Mouse (Mus musculus) megakaryocyte, embryonic 14.5 days (primary cell): ENCODE data around the gene Kpnb1. TPM values are rescaled to one million over a fixed set of nuclear protein-coding genes. Genes with fewer than 3 reads are reported as not detected.
A peak's percentile ranks its signal among the peaks of the same experiment; 100 is the strongest.
"Not testable (repeated sequence)": the region's sequence is repeated elsewhere in the genome, so short reads cannot be mapped to it uniquely, and the experiment has no call there.

Source experiments
- H3K27me3 ChIP-seq: replicated peaks from 2 replicates; pipeline ENCODE3; 2012; ENCODE audit warnings: inconsistent platforms
- H3K36me3 ChIP-seq: replicated peaks from 2 replicates; pipeline ENCODE3; 2012; ENCODE audit warnings: low read length, inconsistent platforms, mixed read lengths
- H3K4me1 ChIP-seq: 2 replicates; pipeline ENCODE4 v1.6.1; 2012; ENCODE audit warnings: inconsistent platforms
- H3K4me3 ChIP-seq: replicated peaks from 2 replicates; pipeline ENCODE3; 2012; ENCODE audit warnings: moderate library complexity, mild to moderate bottlenecking, inconsistent platforms
- H3K9me3 ChIP-seq: 2 replicates; pipeline ENCODE4 v1.6.1; 2012; ENCODE audit warnings: inconsistent platforms
- FLI1 ChIP-seq: IDR thresholded peaks from 2 replicates; pipeline ENCODE4 v1.6.1; 2012; ENCODE audit warnings: low read length, inconsistent platforms, mixed read lengths
- GATA1 ChIP-seq: IDR thresholded peaks from 3 replicates; pipeline ENCODE4 v1.6.1; 2012; ENCODE audit warnings: mixed read lengths, low read length, inconsistent platforms, borderline replicate concordance
- polyA plus RNA-seq: library from polyadenylated mRNA; stranded (reverse); fragments of >175 nt; gene quantifications from 2 replicates; pipeline ENCODE4 v1.2.3, GENCODE M21; 2012; ENCODE audit warnings: low replicate concordance; ENCODE audit not compliant: insufficient read depth

Gene Kpnb1
- polyA plus RNA-seq, 1 experiment: 10.2 TPM

DNA sequence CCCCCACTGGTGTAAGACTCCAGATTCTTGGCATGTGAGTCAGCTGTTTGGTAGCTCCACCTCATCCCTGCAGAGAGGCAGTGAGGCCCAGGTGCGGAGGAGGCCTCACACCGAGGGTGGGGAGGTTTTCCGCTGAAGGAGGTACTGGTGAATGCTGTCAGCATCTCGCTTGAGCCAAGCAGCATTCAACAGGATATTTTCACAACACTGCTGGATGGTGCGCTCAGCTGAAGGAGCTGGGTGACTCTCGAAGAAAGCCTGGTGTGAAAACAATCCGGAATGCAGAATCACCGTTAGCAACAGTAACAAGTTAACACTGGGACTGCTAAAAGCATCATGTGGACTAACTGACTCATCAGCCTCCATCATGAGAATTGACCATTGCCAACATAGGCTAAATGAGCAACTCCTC, 19.3 kb upstream of the Kpnb1 start:
- H3K4me1 ChIP-seq: peaks cover 6% of the 10 kb centered on the region; the same call in 1 of the 2 replicates
- no peak overlapping the region for H3K4me3 ChIP-seq
- H3K36me3 ChIP-seq: peaks cover 69% of the 10 kb centered on the region
- TF ChIP-seq FLI1: no peak
- no peak for TF ChIP-seq GATA1
- no peaks in the 10 kb centered on the region for H3K27me3 ChIP-seq
- H3K9me3 ChIP-seq: no peaks in the 10 kb centered on the region

DNA sequence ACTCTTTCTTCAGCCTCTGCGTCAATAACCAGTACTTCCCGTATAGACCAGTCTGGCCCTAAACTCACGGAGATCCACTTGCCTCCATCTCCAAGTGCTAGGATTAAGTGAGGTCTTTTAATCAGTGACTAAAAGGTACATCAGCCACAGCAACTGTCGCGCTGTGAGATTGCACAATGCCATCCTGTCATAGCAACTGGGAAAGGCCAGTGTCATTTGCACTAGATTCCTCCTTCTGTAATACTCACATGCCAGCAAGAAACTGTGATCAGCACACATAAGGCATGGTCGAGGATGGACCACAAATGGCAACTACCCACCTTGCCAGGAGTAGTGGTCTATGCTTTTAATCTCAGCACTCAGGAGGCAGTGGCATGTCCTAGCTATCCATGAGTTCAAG, 11.8 kb upstream of the Kpnb1 start:
- TF ChIP-seq GATA1 (no peak), FLI1 (no peak)

DNA sequence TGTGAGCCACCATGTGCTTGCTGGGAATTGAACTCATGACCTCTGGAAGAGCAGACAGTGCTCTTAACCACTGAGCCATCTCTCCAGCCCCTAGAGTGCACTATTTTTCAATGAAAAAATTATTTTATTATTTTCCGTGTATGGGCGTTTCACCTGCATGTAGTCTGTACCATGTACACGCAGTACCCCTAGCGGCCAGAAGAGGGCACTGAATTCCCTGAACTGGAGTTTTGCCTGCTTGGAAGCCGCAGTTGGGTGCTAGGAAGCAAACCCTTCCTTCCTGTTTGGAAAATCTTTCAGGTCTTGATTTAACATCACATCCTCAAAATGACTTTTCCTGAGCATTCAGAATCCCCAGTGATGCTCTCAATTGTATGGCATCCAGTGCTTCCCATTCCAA, 10.9 kb upstream of the Kpnb1 start:
- Histone ChIP-seq H3K36me3 (peaks cover 5% of the 10 kb centered on the region), H3K4me1 (peaks cover 4% of the 10 kb centered on the region), H3K27me3 (peaks cover 2% of the 10 kb centered on the region), H3K4me3 (no peak overlapping the region), H3K9me3 (peaks cover 3% of the 10 kb centered on the region; the same call in 1 of the 2 replicates)
- no peak for TF ChIP-seq GATA1
- no peak for TF ChIP-seq FLI1

More for the DNA sequence above, 11.8 kb upstream of the Kpnb1 start:
- Histone ChIP-seq H3K27me3 (peaks cover 2% of the 10 kb centered on the region), H3K36me3 (peaks cover 8% of the 10 kb centered on the region), H3K9me3 (peaks cover 3% of the 10 kb centered on the region; the same call in 1 of the 2 replicates), H3K4me3 (no peak overlapping the region), H3K4me1 (peaks cover 4% of the 10 kb centered on the region)

DNA sequence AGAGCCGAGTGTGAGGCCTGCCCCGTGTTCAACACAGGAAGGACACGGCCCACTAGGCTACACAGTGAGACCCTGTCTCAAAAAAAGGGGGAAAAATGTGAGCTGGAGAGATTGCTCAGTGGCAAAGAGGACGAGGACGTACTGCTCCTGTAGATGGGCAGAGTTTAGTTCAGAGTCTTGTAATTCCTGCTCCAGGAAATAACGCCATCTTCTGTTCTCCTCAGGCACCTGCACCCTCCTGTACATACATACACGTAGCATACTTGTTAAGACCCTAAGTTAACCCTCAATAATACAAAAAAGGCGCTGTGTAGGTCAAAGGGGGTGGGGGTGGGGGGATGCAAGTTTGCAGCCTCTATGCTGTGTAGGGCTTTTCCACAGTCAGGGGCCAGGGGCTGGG, 9.3 kb upstream of the Kpnb1 start:
- H3K9me3 ChIP-seq: peaks cover 3% of the 10 kb centered on the region; the same call in 1 of the 2 replicates
- no peaks in the 10 kb centered on the region for H3K36me3 ChIP-seq
- peaks cover 2% of the 10 kb centered on the region for H3K27me3 ChIP-seq
- no peak overlapping the region for H3K4me3 ChIP-seq
- H3K4me1 ChIP-seq: peaks cover 9% of the 10 kb centered on the region
- TF ChIP-seq FLI1 (no peak), GATA1 (no peak)

DNA sequence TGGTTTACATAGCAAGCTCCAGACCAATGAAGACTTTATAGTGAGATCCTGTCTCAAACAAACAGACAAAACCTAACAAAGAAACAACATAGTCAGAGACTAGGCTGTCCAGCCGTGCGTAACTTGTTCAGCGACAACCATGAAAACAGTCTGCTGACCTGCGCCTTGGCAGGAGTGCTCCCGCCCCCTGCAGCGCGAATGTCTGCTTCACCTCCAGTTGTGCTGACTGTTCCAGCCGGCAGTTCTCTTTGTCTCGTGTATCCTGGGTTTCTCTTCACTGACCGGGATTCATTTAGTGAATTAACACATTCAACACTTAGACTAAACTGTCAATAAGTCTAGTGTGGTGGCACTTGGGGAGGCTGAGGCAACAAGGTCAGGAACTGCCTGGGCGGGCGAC, 8.9 kb upstream of the Kpnb1 start:
- TF ChIP-seq FLI1 (no peak), GATA1 (no peak)
- no peak overlapping the region for H3K4me3 ChIP-seq

DNA sequence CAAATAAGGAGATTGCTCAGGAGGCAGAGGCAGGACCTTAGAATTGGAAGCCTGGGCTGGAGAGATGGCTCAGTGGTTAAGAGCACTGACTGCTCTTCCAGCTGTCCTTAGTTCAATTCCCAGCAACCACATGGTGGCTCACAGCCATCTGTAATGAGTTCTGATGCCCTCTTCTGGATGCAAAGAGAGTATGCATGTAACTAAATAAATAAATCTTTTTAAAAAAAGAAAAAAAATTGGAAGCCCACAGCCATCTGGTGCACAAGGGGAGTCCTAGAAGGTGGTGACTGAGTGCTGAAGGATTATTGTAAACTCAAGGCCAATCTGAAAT, 4.9 kb upstream of the Kpnb1 start:
- Histone ChIP-seq H3K27me3 (peaks cover 2% of the 10 kb centered on the region), H3K4me3 (no peak overlapping the region), H3K4me1 (peaks cover 35% of the 10 kb centered on the region), H3K36me3 (peaks cover 4% of the 10 kb centered on the region), H3K9me3 (no peaks in the 10 kb centered on the region)
- TF ChIP-seq GATA1: no peak
- TF ChIP-seq FLI1: no peak

More for the DNA sequence above, 8.9 kb upstream of the Kpnb1 start:
- H3K4me1 ChIP-seq: peaks cover 12% of the 10 kb centered on the region
- H3K36me3 ChIP-seq: peaks cover 1% of the 10 kb centered on the region
- H3K9me3 ChIP-seq: peaks cover 3% of the 10 kb centered on the region; the same call in 1 of the 2 replicates
- H3K27me3 ChIP-seq: peaks cover 2% of the 10 kb centered on the region

DNA sequence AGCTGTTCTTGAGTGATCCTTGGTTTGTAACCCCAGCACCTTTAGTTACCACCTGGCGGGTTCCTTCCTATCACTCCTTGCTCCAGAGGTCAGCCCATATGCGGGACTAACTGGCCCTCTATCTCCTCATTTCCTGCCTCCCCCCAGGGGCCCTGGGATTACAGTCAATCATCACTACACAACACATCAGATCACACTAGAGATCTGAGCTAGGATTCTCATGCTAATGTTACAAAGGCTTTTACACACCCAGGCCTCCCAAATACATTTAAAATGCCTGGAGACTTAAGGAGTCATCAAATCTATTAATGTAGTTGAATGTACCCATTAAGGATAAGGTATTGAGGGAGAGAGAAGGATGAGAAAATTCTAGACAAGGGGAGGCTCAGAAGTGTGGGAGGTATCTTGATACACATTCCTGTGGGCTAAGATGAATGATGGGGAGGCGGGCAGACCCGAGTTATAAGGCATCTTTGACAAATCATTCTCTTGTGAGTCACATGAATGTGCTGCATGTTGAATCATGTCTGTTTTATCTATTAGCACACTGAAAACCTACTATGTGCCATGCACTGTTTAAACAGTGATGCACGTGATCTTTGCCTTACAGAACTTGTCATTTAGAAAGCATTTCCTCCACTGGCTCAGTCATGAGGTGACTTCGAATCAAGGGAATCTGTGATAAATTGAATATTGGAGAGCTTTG, 4.4 kb upstream of the Kpnb1 start:
- TF ChIP-seq FLI1 (no peak), GATA1 (no peak)
- Histone ChIP-seq H3K9me3 (no peaks in the 10 kb centered on the region), H3K4me3 (no peak overlapping the region), H3K36me3 (peaks cover 4% of the 10 kb centered on the region), H3K27me3 (peaks cover 2% of the 10 kb centered on the region), H3K4me1 (peaks cover 35% of the 10 kb centered on the region)

DNA sequence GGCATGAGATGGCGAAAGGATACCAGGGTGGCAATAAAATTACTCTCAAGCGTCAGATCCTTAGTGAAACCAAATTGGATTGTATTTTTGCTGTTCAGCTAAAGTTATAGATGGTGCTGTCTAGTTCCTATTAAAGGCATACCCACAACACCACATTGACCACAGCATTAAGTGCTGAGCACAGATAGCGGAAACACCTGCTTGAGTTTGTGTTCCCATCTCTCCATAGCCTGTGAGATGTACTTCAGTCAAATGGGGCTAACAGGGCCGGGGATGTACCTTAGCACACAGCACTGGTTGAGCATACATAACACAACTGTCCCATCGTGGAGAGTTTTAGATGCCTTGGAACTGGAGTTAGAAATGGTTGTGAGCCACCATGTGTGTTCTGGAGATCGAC, 3.3 kb upstream of the Kpnb1 start:
- H3K9me3 ChIP-seq: no peaks in the 10 kb centered on the region
- H3K36me3 ChIP-seq: peaks cover 10% of the 10 kb centered on the region
- no peak for TF ChIP-seq FLI1
- TF ChIP-seq GATA1: no peak
- H3K4me1 ChIP-seq: peaks cover 44% of the 10 kb centered on the region
- H3K4me3 ChIP-seq: no peak overlapping the region
- H3K27me3 ChIP-seq: no peaks in the 10 kb centered on the region

DNA sequence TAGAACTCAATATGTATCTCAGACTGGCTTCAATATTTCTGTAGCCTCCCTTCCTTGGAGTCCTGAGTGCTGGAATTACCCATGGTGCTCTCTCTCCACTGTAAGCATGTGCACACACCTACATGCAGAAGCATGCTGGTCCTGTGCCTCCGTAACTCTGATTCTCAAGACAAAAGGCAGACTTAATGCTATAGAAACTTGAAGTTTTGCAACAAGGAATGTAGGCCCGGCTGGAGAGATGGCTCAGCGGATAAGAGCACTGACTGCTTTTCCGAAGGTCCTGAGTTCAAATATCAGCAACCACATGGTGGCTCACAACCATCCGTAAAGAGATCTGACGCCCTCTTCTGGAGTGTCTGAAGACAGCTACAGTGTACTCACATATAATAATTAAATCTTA, 2.0 kb upstream of the Kpnb1 start:
- H3K36me3 ChIP-seq: peaks cover 22% of the 10 kb centered on the region
- not testable (repeated sequence) for H3K9me3 ChIP-seq, H3K4me3 ChIP-seq, H3K27me3 ChIP-seq
- peaks cover 56% of the 10 kb centered on the region for H3K4me1 ChIP-seq

DNA sequence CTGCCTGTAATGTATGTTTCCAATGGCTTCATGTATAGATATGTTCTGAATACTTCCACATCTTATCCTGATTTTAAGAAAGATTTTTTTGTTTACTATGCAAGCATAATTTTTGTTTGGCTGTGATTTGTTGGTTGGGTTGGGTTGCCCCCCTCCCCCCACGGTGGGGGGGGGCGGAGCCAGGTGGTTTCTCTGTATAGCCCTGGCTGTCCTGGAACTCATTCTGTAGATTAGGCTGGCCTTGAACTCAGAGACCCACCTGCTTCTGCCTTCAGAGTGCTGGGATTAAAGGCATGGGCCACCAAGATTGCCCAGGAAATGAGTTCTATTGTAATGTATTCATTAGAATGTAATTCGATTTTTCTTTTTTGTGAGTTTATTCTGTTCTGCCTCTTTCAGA, 1.6 kb upstream of the Kpnb1 start:
- Histone ChIP-seq H3K36me3 (peaks cover 26% of the 10 kb centered on the region), H3K4me3 (peak overlapping the region; percentile 98), H3K9me3 (no peaks in the 10 kb centered on the region), H3K4me1 (peaks cover 60% of the 10 kb centered on the region), H3K27me3 (no peaks in the 10 kb centered on the region)
- TF ChIP-seq GATA1 (no peak), FLI1 (no peak)

DNA sequence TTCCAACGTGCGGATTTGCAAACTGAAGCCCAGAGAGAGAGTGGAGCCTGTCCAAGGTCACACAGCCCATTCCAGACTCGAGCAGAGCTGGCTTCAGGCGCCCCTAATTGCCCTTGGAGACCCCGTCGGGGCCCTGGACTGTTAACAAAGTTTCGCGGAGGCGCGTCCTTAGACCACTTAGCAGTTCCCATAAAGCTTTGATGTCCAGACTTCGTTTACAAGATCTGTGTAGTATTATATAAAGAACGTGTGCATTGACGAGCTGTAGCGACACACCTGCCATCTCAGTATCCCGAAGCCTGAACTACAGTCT, 918 bp upstream of the Kpnb1 start:
- H3K9me3 ChIP-seq: no peaks in the 10 kb centered on the region
- H3K36me3 ChIP-seq: peaks cover 32% of the 10 kb centered on the region
- H3K27me3 ChIP-seq: no peaks in the 10 kb centered on the region
- peaks cover 63% of the 10 kb centered on the region for H3K4me1 ChIP-seq
- peak overlapping the region; percentile 98 for H3K4me3 ChIP-seq
- TF ChIP-seq FLI1: no peak
- TF ChIP-seq GATA1: no peak
